Mouse (Mus musculus): ENCODE data around the gene Rbfox1. TPM values are rescaled to one million over a fixed set of nuclear protein-coding genes. Genes with fewer than 3 reads are reported as not detected.

Rbfox1 gene
- total and polyA plus RNA-seq, 3 experiments, result not detected

- no peaks in the 10 kb centered on the region for H3K27me3 ChIP-seq (ENCODE audit: control insufficient read depth in 1 of 2, insufficient read depth in 2 of 2, low read length in 2 of 2)
- no peak overlapping the region for H3K4me3 ChIP-seq (ENCODE audit: control insufficient read depth in 1 of 2, insufficient read depth in 1 of 2, low read depth in 2 of 2, low read length in 2 of 2)
- no peaks in the 10 kb centered on the region for H3K36me3 ChIP-seq (ENCODE audit: control insufficient read depth in 1 of 2, insufficient read depth in 2 of 2, low read length in 2 of 2)
- no peaks in the 10 kb centered on the region for H3K79me2 ChIP-seq (ENCODE audit: control insufficient read depth, insufficient read depth, low read length, poor library complexity)
- H3K9me3 ChIP-seq (replicated peaks; ENCODE audit: insufficient read depth, low read length), result no peaks in the 10 kb centered on the region
- no peak overlapping the region for H3K9ac ChIP-seq (ENCODE audit: control insufficient read depth, low read depth, low read length, poor library complexity, severe bottlenecking)
- no peak for DNase-seq (ENCODE audit: low read depth, low spot score)
- no peak overlapping the region for H3K27ac ChIP-seq (ENCODE audit: control insufficient read depth, low read depth, low read length)
- H3K4me1 ChIP-seq (ENCODE audit: control insufficient read depth in 1 of 2, insufficient read depth in 2 of 2, low read length in 2 of 2), result no peaks in the 10 kb centered on the region
- TF ChIP-seq USF2 (IDR thresholded peaks at IDR 0.05; ENCODE audit: borderline replicate concordance in 1 of 2, insufficient read depth in 1 of 2, low read depth in 1 of 2, low read length in 2 of 2), result no peak
- TF ChIP-seq MYC (IDR thresholded peaks at IDR 0.05; ENCODE audit: low read depth, low read length), result no peak
- no peak for TF ChIP-seq ELF1 (IDR thresholded peaks at IDR 0.05; ENCODE audit: low read depth, low read length)
- no peak for TF ChIP-seq ZC3H11A (IDR thresholded peaks at IDR 0.05; ENCODE audit: low read depth, low read length)
- no peak for TF ChIP-seq MAZ (IDR thresholded peaks at IDR 0.05; ENCODE audit: low read depth, low read length)
- TF ChIP-seq GABPA (IDR thresholded peaks at IDR 0.05; ENCODE audit: low read depth, low read length), result no peak
- TF ChIP-seq SMC3 (IDR thresholded peaks at IDR 0.05; ENCODE audit: low read depth, low read length), result no peak
- TF ChIP-seq NELFE (IDR thresholded peaks at IDR 0.05; ENCODE audit: low read depth, low read length), result no peak
- no peak for TF ChIP-seq USF1 (IDR thresholded peaks at IDR 0.05; ENCODE audit: low read depth, low read length)
- no peak for TF ChIP-seq MYB (IDR thresholded peaks at IDR 0.05; ENCODE audit: low read depth, low read length)
- TF ChIP-seq POLR2A (IDR thresholded peaks at IDR 0.05; ENCODE audit: control insufficient read depth in 1 of 2, insufficient read depth in 1 of 2, low read depth in 1 of 2, low read length in 2 of 2, poor library complexity in 1 of 2), result no peak
- no peak for TF ChIP-seq HCFC1 (IDR thresholded peaks at IDR 0.05; ENCODE audit: low read depth, low read length)
- TF ChIP-seq CHD1 (IDR thresholded peaks at IDR 0.05; ENCODE audit: low read depth, low read length), result no peak
- TF ChIP-seq NRF1 (IDR thresholded peaks at IDR 0.05; ENCODE audit: insufficient read depth, low read depth, low read length, poor library complexity, severe bottlenecking), result no peak
- no peak for TF ChIP-seq MAFK (IDR thresholded peaks at IDR 0.05; ENCODE audit: borderline replicate concordance, low read depth, low read length)
- no peak for TF ChIP-seq MAX (IDR thresholded peaks at IDR 0.05; ENCODE audit: low read length)
Measured at GRCm38 (mm10) chr16:6997109-6997508, 1112.0 kb downstream of the Rbfox1 start.

- H3K9me3 ChIP-seq (replicated peaks; ENCODE audit: insufficient read depth, low read length), result no peaks in the 10 kb centered on the region
Measured at GRCm38 (mm10) chr16:6997834-6998233, 1112.7 kb downstream of the Rbfox1 start.

More at GRCm38 (mm10) chr16:6997834-6998233, 1112.7 kb downstream of the Rbfox1 start:
- no peaks in the 10 kb centered on the region for H3K4me1 ChIP-seq (ENCODE audit: control insufficient read depth in 1 of 2, insufficient read depth in 2 of 2, low read length in 2 of 2)
- H3K36me3 ChIP-seq (ENCODE audit: control insufficient read depth in 1 of 2, insufficient read depth in 2 of 2, low read length in 2 of 2), result no peaks in the 10 kb centered on the region
- H3K4me3 ChIP-seq (ENCODE audit: control insufficient read depth in 1 of 2, insufficient read depth in 1 of 2, low read depth in 2 of 2, low read length in 2 of 2), result no peak overlapping the region
- TF ChIP-seq EP300 (IDR thresholded peaks at IDR 0.05; ENCODE audit: low read depth in 1 of 2, low read length in 2 of 2) (no peak), BHLHE40 (IDR thresholded peaks at IDR 0.05; ENCODE audit: borderline replicate concordance, low read depth, low read length) (no peak), USF2 (IDR thresholded peaks at IDR 0.05; ENCODE audit: borderline replicate concordance in 1 of 2, insufficient read depth in 1 of 2, low read depth in 1 of 2, low read length in 2 of 2) (no peak), MXI1 (IDR thresholded peaks at IDR 0.05; ENCODE audit: low read depth, low read length) (no peak), CTCF (IDR thresholded peaks at IDR 0.05 in 2 of 3, conservative IDR thresholded peaks at IDR 0.05 in 1 of 3; ENCODE audit: control insufficient read depth in 1 of 3, insufficient read depth in 1 of 3, low read depth in 2 of 3, low read length in 3 of 3, poor library complexity in 1 of 3, severe bottlenecking in 1 of 3) (no peak), HCFC1 (IDR thresholded peaks at IDR 0.05; ENCODE audit: low read depth, low read length) (no peak), MAZ (IDR thresholded peaks at IDR 0.05; ENCODE audit: low read depth, low read length) (no peak), NRF1 (IDR thresholded peaks at IDR 0.05; ENCODE audit: insufficient read depth, low read depth, low read length, poor library complexity, severe bottlenecking) (no peak), CHD2 (IDR thresholded peaks at IDR 0.05; ENCODE audit: low read length) (no peak), KAT2A (conservative IDR thresholded peaks at IDR 0.05; ENCODE audit: low read depth, low read length) (no peak), UBTF (IDR thresholded peaks at IDR 0.05; ENCODE audit: borderline replicate concordance, insufficient read depth, low read depth, low read length) (no peak), GATA1 (IDR thresholded peaks at IDR 0.05; ENCODE audit: low read depth, low read length) (no peak), TCF12 (IDR thresholded peaks at IDR 0.05; ENCODE audit: low read depth, low read length) (no peak), ELF1 (IDR thresholded peaks at IDR 0.05; ENCODE audit: low read depth, low read length) (no peak)
- no peak for DNase-seq (ENCODE audit: low read depth, low spot score)
- no peaks in the 10 kb centered on the region for H3K79me2 ChIP-seq (ENCODE audit: control insufficient read depth, insufficient read depth, low read length, poor library complexity)
- H3K27ac ChIP-seq (ENCODE audit: control insufficient read depth, low read depth, low read length), result no peak overlapping the region
- H3K9ac ChIP-seq (ENCODE audit: control insufficient read depth, low read depth, low read length, poor library complexity, severe bottlenecking), result no peak overlapping the region
- H3K27me3 ChIP-seq (ENCODE audit: control insufficient read depth in 1 of 2, insufficient read depth in 2 of 2, low read length in 2 of 2), result no peaks in the 10 kb centered on the region
